Mouse (Mus musculus): ENCODE data around the gene Glis1. TPM values are rescaled to one million over a fixed set of nuclear protein-coding genes. Genes with fewer than 3 reads are reported as not detected.

The Glis1 gene
- total RNA-seq, 1 experiment, result 0.98 TPM

DNA sequence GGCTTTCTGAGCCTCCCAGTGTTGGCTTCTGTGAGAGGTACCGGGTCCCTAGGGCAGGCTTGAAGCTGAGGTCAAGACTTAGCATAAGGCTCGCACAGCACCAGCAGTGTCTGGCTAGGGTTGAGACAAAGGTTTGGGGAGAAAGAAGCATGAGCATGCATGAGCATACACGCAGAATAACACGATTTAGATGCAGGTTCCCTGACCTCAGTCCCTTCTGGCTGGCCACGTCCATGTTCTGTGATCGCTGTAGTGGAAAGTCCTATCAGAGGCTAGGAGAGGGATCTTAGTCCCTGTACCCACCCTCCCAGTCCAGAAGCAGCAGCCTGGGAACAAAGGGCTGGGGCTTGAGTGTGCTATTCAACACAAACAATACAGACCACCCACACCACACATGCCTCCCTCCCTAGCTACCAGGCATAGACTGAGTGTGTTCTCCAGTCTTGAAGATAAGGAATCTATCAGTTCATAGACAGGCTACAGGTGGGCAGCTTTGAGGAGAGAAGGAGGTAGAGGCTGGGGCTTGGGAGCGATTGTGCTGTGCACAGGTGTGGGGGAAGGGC lies 134.6 kb downstream of the Glis1 start:
- H3K9me3 ChIP-seq (ENCODE audit: control insufficient read depth, insufficient read depth, low read depth, low read length), result no peaks in the 10 kb centered on the region
- no peak overlapping the region for H3K4me3 ChIP-seq (ENCODE audit: insufficient read depth in 1 of 2, low read depth in 1 of 2, low read length in 2 of 2, poor library complexity in 1 of 2, severe bottlenecking in 1 of 2)
- in situ Hi-C loops (cut with MboI; ENCODE audit: low sequenced_read_pairs in 2 of 2, unreplicated experiment in 2 of 2), result no loop called here
- peaks cover 0 to 4% of the 10 kb centered on the region in 2 experiments; a peak in 1 of 4 replicates for H3K4me1 ChIP-seq (ENCODE audit: control insufficient read depth in 2 of 2, insufficient read depth in 2 of 2, low read length in 2 of 2, poor library complexity in 1 of 2)
- H3K27ac ChIP-seq (ENCODE audit: insufficient read depth, low read depth, low read length, poor library complexity, severe bottlenecking), result no peak overlapping the region
- TF ChIP-seq ZC3H11A (IDR thresholded peaks at IDR 0.05; ENCODE audit: borderline replicate concordance, low read depth, low read length), result no peak
- no peak for TF ChIP-seq HCFC1 (IDR thresholded peaks at IDR 0.05; ENCODE audit: borderline replicate concordance, insufficient read depth, low read length)
- no peak for TF ChIP-seq CHD2 (IDR thresholded peaks at IDR 0.05; ENCODE audit: low read depth, low read length)
- TF ChIP-seq ZNF384 (IDR thresholded peaks at IDR 0.05; ENCODE audit: low read depth, low read length), result no peak
- no peak for TF ChIP-seq MAFK (IDR thresholded peaks at IDR 0.05; ENCODE audit: insufficient read depth, low read depth, low read length)
- H3K9ac ChIP-seq (ENCODE audit: insufficient read depth, low read depth, low read length, poor library complexity, severe bottlenecking), result no peak overlapping the region
- no peak for DNase-seq (ENCODE audit: low read depth, low spot score)
- no peaks in the 10 kb centered on the region for H3K36me3 ChIP-seq (ENCODE audit: control insufficient read depth, insufficient read depth, low read length, poor library complexity, severe bottlenecking)

DNA sequence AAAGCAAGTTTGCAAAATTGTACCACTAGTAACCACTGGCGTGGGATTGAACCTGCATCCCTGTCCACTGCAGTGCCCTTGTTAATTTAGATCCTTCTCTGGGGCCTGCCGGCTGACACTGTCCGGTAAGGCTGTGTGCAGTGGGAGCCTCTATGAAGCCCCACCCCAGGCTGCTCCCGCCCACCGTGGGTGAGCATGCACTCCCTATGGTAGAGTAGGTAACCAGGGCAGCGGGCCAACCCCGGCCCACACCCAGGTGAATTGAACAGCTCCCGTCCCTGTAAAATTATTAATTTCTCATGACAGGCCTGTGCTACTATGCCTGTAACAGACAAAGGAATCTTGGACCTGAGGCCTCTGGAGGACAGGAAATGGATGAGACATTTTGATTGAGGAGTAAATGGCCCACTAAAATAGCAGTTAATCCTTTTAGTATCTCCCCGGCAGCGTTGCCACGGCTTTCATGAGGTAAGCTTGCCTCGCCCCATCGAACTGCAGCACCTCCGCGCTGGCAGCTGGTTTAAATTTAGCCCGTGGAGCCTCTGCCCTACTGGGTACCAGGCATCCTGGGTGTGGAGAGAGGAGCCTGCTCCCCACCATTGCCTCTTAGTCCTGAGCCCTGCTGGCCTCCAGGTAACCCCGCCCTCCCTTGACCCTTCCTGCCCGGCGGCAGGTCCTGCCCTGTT lies 136.1 kb downstream of the Glis1 start:
- in situ Hi-C loops (cut with MboI; ENCODE audit: low sequenced_read_pairs in 2 of 2, unreplicated experiment in 2 of 2), result no loop called here
- Histone ChIP-seq H3K27ac (ENCODE audit: insufficient read depth, low read depth, low read length, poor library complexity, severe bottlenecking) (no peak overlapping the region), H3K9me3 (ENCODE audit: control insufficient read depth, insufficient read depth, low read depth, low read length) (no peaks in the 10 kb centered on the region), H3K36me3 (ENCODE audit: control insufficient read depth, insufficient read depth, low read length, poor library complexity, severe bottlenecking) (no peaks in the 10 kb centered on the region), H3K4me3 (ENCODE audit: insufficient read depth in 1 of 2, low read depth in 1 of 2, low read length in 2 of 2, poor library complexity in 1 of 2, severe bottlenecking in 1 of 2) (no peak overlapping the region), H3K4me1 (ENCODE audit: control insufficient read depth in 2 of 2, insufficient read depth in 2 of 2, low read length in 2 of 2, poor library complexity in 1 of 2) (peaks cover 0 to 4% of the 10 kb centered on the region in 2 experiments; a peak in 1 of 4 replicates), H3K9ac (ENCODE audit: insufficient read depth, low read depth, low read length, poor library complexity, severe bottlenecking) (no peak overlapping the region)
- no peak for DNase-seq (ENCODE audit: low read depth, low spot score)
- TF ChIP-seq MAFK (IDR thresholded peaks at IDR 0.05; ENCODE audit: insufficient read depth, low read depth, low read length) (no peak), ZNF384 (IDR thresholded peaks at IDR 0.05; ENCODE audit: low read depth, low read length) (no peak), CHD2 (IDR thresholded peaks at IDR 0.05; ENCODE audit: low read depth, low read length) (no peak), HCFC1 (IDR thresholded peaks at IDR 0.05; ENCODE audit: borderline replicate concordance, insufficient read depth, low read length) (no peak), ZC3H11A (IDR thresholded peaks at IDR 0.05; ENCODE audit: borderline replicate concordance, low read depth, low read length) (no peak)

DNA sequence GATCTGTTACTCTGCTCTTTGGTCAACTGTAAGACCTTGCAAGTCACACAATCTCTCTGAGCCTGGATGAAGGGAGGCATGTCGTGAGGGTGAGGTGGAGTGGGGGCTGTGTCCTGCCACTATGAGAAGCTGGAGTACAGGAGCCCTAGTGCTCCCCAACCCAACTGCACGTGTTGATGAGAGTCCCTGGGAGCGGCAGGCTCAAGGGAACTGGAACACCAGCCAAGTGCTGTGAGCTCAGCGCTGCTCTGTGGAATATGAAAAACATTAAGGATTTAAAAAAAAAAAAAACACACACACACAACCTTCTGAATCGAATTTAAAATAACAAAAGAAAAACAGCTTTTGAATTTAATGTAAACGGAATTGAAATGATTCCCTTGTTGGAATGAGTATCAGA lies 141.4 kb downstream of the Glis1 start:
- H3K36me3 ChIP-seq (ENCODE audit: control insufficient read depth, insufficient read depth, low read length, poor library complexity, severe bottlenecking), result no peaks in the 10 kb centered on the region
- in situ Hi-C loops (cut with MboI; ENCODE audit: low sequenced_read_pairs in 2 of 2, unreplicated experiment in 2 of 2), result no loop called here
- H3K27ac ChIP-seq (ENCODE audit: insufficient read depth, low read depth, low read length, poor library complexity, severe bottlenecking), result no peak overlapping the region
- no peaks in the 10 kb centered on the region for H3K4me1 ChIP-seq (ENCODE audit: control insufficient read depth in 2 of 2, insufficient read depth in 2 of 2, low read length in 2 of 2, poor library complexity in 1 of 2)
- H3K4me3 ChIP-seq (ENCODE audit: insufficient read depth in 1 of 2, low read depth in 1 of 2, low read length in 2 of 2, poor library complexity in 1 of 2, severe bottlenecking in 1 of 2), result no peak overlapping the region
- TF ChIP-seq ZNF384 (IDR thresholded peaks at IDR 0.05; ENCODE audit: low read depth, low read length) (no peak), ZC3H11A (IDR thresholded peaks at IDR 0.05; ENCODE audit: borderline replicate concordance, low read depth, low read length) (no peak), CHD2 (IDR thresholded peaks at IDR 0.05; ENCODE audit: low read depth, low read length) (no peak), HCFC1 (IDR thresholded peaks at IDR 0.05; ENCODE audit: borderline replicate concordance, insufficient read depth, low read length) (no peak), MAFK (IDR thresholded peaks at IDR 0.05; ENCODE audit: insufficient read depth, low read depth, low read length) (no peak)
- H3K9me3 ChIP-seq (ENCODE audit: control insufficient read depth, insufficient read depth, low read depth, low read length), result no peaks in the 10 kb centered on the region
- H3K9ac ChIP-seq (ENCODE audit: insufficient read depth, low read depth, low read length, poor library complexity, severe bottlenecking), result no peak overlapping the region
- no peak for DNase-seq (ENCODE audit: low read depth, low spot score)

DNA sequence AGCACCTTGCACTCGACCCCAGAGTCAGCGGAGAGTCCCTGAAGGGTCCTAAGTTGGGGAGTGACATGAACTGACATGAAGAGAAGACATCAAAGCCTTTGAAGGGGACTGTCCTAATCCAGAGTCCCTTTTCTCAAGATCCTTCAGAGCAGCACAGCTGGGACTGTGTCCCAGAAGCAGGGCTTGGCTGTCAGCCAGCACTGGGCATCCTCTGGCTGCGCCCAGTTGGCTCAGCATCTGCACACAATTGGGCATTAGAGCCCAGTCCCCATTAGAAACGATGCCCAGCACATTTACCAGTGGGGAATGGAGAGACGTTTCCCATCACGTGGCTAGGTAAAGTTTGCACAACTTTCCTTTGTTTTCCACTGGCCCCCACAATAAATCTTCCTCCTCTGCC lies 142.4 kb downstream of the Glis1 start:
- Histone ChIP-seq H3K9me3 (ENCODE audit: control insufficient read depth, insufficient read depth, low read depth, low read length) (no peaks in the 10 kb centered on the region), H3K4me1 (ENCODE audit: control insufficient read depth in 2 of 2, insufficient read depth in 2 of 2, low read length in 2 of 2, poor library complexity in 1 of 2) (no peaks in the 10 kb centered on the region), H3K36me3 (ENCODE audit: control insufficient read depth, insufficient read depth, low read length, poor library complexity, severe bottlenecking) (no peaks in the 10 kb centered on the region), H3K9ac (ENCODE audit: insufficient read depth, low read depth, low read length, poor library complexity, severe bottlenecking) (no peak overlapping the region), H3K27ac (ENCODE audit: insufficient read depth, low read depth, low read length, poor library complexity, severe bottlenecking) (no peak overlapping the region), H3K4me3 (ENCODE audit: insufficient read depth in 1 of 2, low read depth in 1 of 2, low read length in 2 of 2, poor library complexity in 1 of 2, severe bottlenecking in 1 of 2) (no peak overlapping the region)
- DNase-seq (ENCODE audit: low read depth, low spot score), result no peak
- no peak for TF ChIP-seq HCFC1 (IDR thresholded peaks at IDR 0.05; ENCODE audit: borderline replicate concordance, insufficient read depth, low read length)
- TF ChIP-seq MAFK (IDR thresholded peaks at IDR 0.05; ENCODE audit: insufficient read depth, low read depth, low read length), result no peak
- no peak for TF ChIP-seq ZC3H11A (IDR thresholded peaks at IDR 0.05; ENCODE audit: borderline replicate concordance, low read depth, low read length)
- TF ChIP-seq CHD2 (IDR thresholded peaks at IDR 0.05; ENCODE audit: low read depth, low read length), result no peak
- no peak for TF ChIP-seq ZNF384 (IDR thresholded peaks at IDR 0.05; ENCODE audit: low read depth, low read length)
- in situ Hi-C loops (cut with MboI; ENCODE audit: low sequenced_read_pairs in 2 of 2, unreplicated experiment in 2 of 2), result no loop called here

All from ES-E14 (cell line).